Mouse (Mus musculus): ENCODE results near the gene Rab11a. TPM values are rescaled to one million over a fixed set of nuclear protein-coding genes. Genes with fewer than 3 reads are reported as not detected.
"Not testable (repeated sequence)": the region's sequence is repeated elsewhere in the genome, so short reads cannot be mapped to it uniquely, and the experiment has no call there.

The Rab11a gene
- polyA plus RNA-seq, 2 experiments from 2014 or later: 204 to 248 TPM

DNA sequence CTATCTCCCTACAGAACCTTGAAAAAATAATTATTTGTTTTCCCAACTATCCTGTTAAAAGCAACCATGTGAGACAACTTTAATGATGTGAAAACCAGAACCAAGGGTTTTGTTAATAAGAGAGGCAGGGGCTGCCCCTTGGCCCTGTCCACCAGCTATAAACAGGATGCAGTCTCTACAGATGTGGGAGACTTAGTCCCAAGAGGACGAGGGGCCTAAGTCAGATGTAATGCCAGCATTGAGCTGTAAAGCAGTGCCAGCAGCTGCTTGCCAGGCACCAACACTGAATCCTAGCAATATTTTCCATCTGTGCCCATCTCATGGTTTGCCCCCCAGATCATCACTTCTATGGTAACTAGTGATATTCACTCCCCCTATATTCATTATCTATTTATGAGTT lies 4.9 kb upstream of the Rab11a start:
- ATAC-seq: no peak

DNA sequence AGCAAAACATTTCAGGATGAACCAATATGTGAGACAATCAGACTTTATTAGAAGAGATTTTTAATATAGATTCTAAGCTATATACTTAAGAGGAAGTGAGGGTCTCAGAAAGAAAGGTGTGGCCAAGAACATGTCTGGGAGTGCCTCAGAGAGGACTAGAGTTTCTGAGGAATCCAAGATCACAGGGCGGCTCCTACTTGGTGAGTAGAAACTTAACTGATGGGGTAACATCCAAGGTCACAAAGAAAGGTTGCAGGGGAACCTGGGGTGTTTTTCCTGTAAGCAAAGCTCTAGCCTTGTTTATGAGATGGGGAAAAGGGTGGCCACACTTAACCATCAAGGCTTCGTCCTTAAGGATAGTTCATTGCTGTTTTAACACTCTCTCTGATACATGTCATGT lies 1.4 kb upstream of the Rab11a start:
- ATAC-seq: no peak

DNA sequence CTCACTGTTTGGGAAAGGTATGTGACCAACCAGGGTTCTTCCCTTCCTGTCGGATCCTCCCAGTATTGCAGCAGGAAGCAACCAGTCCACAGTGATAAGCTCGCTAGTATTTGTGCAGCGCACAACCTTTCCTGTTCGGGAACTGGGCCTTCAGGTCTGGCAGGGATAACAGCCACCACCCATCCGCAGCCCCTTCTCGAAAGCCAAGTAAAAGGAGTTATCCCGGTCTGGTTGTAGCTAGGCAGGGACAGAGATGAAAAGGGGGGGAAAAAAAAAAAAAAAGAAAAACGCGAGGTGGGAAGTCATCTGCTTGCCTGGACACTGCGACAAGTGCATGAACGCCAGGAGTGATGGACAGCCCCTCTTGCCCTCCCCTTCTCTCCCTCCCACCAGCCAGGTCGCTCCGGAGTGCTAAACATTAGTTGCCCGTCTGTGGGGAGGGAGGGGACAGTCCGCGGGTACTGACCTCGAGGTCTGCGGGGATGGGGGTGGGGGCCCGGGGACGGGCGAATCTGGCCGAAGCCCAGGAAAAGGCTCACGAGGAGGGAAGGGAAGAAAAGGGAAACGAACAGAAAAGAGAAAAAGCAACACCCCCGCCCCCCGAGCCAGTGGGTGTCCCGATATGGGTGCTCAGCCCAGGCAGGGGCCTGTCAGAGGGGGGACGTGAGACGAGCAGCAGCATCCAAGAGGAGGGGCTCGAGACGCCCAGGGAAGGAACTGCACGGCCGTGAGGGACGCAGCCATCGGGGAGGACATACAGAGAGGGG lies 736 bp downstream of the Rab11a start:
- peak; percentile 5 for ATAC-seq

DNA sequence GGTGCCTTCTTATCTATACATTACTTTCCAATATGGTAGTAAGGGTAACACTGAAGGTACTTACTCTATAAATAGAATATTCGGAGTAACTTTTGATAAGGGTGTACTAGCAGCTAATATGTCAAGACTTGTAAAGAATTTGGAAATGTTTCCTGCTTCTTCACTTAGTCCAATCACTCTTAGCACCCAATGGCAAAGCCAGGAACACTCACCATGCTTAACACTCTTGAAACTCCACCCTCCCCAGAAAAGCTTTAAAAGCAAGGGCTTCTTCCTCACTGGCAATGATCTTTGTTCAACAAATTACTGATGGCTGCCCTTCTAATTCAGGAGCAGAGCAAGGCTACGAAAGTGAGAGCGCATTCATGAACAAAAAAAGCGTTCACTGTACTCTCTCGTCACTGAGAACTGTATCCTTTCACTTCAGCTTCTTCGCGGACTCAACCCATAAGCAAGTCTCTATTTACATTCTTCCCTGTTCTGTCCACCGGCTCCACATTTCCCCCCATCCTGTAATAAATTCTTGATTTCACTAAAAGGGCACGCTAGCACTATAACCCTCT lies 1.4 kb downstream of the Rab11a start:
- ATAC-seq: no peak

DNA sequence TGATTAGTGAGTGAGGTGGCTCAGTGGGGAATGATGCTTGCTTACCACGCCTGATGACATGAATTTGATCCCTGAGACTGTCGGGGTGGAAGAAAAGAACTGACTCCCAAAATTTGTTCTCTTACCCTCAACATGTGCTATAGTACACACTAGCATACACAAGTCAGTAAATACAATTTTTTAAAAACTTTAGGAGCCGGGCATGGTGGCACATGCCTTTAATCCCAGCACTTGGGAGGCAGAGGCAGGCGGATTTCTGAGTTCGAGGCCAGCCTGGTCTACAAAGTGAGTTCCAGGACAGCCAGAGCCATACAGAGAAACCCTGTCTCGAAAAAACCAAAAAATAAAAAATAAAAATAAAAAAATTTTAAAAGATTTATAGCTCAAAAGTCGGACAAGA lies 2.6 kb downstream of the Rab11a start:
- not testable (repeated sequence) for ATAC-seq

DNA sequence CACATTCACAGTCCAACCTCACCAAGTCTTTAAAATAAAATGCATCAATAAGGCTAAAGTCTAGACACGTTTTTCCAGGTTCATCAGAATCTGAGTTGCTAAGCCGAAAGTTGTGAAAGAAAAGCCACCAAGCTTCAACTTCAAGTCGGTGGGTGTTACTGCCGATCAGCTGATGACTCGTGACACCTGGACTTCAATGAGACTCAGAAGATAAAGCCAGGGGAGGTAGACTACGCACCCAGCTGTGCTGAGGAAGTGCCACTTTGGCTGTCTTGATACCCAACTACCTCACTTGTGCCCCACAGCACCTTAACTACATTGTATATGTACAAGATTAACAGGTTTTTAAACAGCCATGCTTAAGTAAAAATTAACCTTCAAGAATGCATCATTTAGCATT lies 3.4 kb downstream of the Rab11a start:
- no peak for ATAC-seq

DNA sequence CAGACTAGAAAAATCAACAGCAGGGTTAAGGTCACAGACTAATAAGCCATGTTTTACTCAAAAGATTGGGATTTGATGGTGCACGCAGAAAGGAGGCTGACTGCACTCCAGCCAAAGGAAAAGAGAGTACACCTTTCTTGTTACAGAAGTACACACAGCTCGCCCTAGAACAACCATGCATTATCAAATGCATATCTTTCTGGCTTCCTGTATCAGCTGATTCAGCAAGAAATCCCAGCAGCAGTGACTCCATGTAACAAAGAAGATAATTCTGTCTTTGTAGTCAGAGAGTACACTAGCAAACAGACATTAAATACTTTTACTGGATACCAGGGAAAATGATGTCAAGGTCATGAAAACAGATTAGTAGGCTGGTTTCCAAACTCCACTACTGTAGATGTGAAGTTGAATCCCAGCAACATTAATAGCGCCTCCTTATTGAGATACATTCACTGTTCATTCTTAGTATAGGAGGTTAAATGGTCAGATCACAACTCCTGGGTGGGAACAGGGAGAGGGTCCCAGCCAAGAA lies 6.5 kb downstream of the Rab11a start:
- no peak for ATAC-seq

DNA sequence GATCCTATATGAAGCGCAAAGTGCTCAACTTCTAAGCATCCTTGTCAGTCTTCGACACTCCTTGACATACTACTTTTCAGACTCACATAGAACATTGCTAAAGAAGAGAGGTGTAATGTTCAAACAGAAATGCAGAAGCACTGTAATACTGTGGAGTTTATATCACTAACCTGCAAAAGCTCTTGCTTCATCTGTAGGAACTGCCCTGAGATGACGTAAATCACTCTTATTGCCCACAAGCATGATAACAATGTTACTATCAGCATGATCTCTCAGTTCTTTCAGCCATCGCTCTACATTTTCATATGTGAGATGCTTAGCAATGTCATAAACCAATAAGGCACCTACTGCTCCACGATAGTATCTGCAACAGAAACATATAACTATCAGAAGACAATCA lies 11.1 kb downstream of the Rab11a start:
- no peak for ATAC-seq

DNA sequence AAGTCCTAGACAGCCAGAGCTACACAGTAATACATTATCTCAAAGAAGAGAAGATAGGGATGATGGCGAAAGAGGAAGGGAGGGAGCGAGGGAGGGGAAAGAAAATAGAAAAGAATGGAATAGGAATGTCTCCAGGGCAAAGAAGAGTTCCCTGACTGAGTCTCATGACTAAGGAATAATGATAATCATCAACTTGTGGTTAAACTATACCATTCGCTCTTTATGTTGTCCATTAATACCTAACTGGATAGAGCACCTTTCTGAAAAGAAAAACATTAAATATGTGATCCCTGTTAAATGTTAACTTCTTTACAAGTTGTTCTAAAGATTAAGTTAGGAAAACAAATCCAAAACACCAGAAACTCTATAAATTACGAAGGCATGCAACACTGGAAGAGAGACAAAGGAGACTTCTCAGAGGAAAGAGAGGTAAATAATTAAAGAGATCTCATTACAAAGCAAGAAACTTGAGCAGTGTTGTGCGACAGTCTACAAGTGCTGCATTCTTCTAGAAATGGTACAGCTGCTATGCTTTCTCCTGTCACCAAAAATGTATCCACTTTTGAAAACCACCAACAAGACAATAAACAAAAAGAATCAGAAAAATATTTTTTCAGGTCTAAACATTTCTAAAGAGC lies 17.9 kb downstream of the Rab11a start:
- ATAC-seq: no peak

DNA sequence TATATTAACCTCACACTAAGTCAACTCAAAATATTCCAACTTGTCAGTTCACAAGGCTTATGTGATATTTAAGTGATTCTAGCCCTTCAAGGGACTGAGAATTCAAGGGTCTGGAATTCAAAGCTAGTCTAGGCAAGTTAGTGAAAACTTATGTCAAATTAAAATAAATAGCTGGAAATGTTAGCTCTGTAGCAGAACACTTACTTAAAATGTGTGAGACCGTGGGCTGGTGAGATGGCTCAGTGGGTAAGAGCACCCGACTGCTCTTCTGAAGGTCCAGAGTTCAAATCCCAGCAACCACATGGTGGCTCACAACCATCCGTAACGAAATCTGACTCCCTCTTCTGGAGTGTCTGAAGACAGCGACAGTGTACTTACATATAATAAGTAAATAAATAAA lies 27.3 kb downstream of the Rab11a start:
- ATAC-seq: not testable (repeated sequence)

DNA sequence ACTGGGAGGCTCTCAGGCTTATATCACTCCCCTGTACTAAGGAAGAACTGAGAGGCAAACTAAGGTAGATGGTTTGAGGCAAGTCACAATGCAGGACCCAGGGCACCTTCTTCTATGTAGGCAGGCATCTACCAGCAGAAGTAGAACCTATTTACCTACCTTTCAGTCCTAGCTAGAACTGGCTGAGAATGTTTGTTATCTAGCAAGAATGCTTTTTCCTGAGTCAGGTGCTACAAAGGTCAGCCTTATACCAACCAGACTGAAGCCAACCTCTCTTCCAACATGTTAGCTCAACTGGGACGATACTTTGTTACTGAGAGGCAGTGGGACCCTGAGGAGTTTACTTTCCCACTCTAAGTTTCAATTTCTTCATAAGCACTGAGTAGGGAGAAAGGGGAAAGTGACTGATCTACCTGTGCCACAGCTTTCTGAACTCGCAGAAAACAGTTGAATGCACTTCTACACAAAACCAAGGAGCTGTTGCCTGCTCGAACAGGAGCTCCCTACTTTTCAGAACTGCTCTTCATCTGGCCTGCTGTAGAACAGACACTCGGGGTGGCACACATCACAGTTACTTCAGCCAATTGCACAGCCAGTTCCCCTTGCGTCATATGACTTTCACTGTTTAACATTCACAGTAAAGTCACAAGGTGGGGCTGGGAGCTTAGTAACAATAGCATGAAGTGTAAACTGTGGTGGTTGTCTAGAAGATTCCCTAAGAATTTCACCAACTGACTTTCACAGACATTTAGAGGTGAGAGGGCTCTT lies 33.3 kb downstream of the Rab11a start:
- no peak for ATAC-seq

DNA sequence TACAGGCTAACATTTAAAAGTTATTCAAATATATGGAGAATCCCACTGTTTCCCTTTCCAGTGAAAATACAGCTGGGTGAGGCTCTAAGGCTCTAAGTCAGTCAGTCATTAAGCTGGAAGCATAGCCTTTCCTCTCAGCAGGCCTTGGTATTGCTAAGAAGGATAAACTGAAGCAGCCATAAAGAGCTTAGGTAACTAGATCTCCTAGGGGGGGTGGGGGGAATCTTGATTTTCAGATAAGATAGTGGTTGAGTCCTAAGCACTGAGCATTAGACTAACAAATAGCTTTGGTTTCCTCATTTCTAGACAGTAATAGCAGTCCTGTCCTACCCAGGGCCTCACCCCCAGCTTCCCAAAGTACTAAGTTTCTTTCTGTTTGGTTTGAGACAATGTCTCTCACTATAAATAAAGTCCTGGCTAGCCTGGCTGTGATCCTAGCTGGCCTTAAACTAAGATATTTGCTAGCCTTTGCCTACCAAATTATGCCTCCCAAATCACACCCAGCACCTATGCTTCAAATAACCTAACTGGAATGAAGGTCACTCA lies 34.1 kb downstream of the Rab11a start:
- no peak for ATAC-seq

DNA sequence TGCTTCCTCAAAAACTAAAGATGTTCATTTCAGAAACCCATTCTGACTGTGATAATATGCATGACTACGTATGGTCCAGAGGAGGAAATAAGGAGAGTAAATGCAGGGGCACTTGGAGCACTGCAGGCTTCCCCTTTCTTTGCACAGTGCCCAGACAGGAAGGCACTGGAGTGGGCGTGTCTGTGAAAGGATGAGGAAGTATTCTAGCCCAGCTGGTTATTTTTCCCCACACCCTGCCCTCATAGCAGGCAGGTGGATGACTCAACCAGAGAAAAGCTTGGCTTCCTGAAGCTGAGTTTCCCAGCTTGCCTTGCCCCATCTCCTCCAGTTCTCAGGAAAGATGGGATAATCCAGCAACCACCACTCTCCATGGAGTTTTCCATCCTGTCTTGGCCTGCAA lies 34.6 kb downstream of the Rab11a start:
- no peak for ATAC-seq

DNA sequence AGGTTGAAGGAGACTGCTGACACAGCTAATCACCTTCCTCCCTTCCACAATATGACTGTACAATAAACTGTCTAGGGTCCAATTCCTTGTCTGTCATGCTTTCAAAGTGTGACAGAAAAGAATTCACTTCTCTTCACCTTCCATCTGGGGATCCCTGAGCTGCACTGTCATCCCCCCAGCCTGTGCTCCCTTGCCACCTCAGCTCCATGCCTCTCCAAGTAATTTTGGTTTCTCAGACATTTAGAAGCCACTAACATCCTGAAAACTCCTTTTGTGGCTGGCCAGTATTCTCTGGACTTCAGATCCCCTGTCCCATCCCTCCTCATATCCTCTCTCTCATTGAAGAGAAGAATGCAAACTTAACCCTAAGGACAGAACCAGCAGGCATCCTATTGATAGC lies 35.2 kb downstream of the Rab11a start:
- ATAC-seq: no peak

DNA sequence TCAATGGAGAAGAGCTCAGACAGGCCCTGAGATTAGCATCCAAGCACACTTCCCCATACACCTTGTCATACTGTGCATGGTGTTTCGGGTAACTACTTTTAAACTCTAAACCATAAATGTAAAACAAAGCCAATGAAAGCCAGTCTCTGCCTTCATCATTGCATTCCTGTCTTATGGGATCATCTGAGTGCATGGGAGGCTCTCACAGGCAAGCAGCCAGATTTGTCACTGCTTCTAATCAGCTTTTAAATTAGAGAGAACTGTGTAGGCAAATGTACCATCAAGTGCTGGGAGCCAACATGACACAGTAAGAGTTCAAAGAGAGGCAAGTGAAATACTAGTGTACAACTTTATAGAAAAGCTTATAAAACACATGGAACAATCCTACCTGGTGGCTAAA lies 35.9 kb downstream of the Rab11a start:
- no peak for ATAC-seq

DNA sequence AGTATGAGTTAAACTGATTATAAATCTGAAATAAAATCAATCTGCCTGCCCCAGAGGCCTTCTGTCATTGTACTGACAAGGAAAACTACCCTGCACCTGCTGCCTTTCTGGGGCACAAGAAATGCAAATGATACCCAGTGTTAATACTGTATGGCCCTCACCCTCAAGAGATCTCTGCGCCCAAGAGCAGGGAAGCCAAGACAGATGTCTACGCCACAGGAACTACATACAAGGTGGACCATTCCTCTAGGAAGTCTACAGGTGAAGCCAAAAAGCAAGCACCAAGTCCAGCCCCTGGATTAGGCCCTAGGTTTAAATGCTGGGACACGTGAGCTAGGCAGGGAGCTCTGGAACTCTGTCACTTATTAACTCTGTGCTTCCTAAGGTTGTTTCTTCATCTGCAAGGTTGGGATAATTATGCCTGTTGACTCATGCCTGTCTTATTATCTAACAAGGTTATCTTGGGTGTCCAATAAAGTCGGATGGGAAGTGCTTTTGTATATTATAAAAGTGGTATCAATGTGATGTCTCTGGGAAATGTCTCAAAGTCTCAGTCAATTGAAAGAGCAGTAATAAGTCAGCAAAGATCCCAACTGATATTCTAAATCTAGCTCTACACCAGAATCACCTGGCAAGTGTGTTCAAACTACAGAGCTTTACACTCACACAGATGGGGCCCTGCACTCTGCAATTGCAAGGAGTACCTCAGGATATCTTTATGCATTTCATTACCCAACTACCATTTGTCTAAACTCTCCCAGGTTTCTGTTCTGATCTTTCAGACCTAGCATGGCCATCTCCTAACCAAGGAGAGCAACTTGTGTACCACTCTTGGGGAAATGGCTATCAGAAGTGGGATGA lies 36.9 kb downstream of the Rab11a start:
- ATAC-seq: no peak

DNA sequence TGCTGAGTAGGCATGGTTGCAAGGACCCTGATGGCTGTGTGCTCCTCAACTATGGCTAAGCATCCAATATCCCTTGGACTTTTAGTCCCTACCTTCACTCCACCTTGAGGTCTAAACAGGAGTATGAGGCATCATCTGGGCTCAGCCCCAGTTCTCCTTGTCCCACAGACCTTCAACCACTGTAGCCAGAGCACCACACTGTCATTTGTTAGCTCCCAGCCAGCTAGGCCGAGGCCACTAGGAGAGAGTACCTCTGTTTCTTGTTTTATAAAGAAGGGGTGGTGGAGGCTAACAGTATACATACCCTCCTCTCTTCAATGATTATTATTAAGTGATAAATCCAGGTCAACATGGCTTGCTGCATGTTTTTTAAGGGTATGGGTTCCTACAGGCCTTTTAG lies 39.0 kb downstream of the Rab11a start:
- no peak for ATAC-seq

DNA sequence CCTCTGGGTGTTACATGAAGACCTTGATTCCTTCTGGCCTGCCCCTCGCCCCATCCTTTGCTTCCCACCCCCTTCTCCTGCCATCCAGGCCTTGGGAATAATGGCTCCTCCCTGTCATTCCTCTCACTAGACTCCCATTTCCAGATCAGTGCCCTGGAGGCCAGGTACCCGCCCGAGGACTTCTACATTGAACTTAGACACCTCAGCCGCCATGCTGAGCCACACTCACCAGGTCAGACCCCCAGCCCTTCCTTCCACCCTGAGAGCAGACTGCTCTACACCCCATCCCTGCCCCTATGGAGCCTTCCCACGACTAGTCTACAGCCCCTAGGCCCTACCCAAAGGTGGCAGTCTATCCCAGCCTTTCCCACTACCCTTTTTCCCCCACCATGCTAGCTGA lies 39.9 kb downstream of the Rab11a start:
- no peak for ATAC-seq

DNA sequence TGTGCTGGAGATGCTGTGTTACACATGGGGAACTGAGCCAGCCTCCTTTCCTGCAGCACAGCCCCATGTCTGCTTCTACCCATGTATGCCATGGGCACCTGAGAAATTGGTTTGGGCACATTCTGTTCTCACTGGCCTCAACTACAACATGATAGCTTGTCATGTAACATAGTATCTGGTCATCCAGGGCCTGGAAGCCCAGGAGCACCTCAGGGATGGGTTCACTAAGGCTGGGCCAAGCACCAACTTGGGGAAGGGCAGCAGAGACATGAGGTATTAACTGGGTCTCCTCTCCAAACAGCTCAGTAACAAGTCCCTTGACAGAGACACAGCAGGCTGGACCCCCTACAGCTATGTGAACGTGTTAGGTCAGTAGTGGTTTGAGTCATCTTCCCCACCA lies 40.6 kb downstream of the Rab11a start:
- ATAC-seq: no peak

DNA sequence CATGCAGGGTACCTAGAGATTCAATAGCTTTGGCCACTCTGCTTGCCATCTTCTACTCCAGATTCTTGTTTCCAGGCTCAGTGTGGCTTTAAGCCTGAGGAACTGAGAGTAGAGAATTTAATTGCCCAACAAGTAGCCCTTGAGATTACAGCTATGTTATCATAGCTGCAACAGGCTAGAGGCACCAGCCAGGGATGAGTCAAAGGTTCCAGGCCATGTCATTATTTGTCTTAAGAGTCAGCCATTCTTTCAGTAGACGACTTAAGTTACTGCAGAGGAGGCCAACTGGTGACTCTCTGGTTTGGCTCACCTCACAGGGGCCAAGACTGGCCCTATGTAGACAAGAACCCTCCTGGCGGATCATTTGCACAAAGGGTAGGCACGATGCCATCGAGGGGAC lies 41.2 kb downstream of the Rab11a start:
- no peak for ATAC-seq

DNA sequence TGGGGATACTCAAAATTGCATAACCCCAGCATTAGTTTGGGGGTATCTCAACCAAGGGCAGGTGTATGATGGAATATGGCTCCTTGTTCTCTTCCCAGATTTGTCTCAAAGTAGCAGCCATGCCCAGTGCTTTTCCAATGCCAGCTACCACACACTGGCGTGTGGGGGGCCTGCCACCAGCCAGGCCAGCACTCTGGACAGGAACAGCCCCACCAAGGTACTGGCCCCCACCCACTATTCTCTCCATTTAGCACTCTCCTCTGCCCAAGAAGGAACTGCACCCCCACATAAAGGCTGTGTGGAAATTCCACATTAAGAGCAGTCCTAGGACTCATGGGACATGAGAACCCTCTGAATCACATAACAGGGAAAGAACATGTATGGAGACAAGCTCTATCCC lies 42.3 kb downstream of the Rab11a start:
- no peak for ATAC-seq

DNA sequence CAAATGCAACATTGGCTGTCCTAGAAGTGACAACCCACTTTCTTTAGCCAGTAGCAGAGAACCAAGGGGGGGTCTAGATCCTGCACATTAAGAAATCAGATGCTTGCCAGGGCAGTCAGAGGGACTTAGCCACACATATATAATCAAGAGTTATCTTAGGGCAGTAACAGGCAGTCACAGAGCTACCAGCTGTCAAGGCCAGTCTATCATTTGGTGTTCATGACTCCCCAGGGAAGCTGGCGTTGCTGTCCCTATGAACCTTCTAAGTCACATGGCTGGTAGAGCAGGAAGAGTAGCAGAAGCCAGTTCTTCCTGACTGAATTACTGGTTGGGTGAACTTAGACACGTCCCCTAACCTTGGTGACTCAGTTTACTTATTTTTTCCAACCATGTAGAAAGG lies 44.5 kb downstream of the Rab11a start:
- no peak for ATAC-seq

Measured in activated CD4-positive, CD25-positive, alpha-beta regulatory T cell, adult 4 months (primary cell).